Mouse (Mus musculus) ovary, postnatal 14 days (tissue): ENCODE data around the gene Smg5.

ENCODE experiments used
- DNase-seq: peaks from one replicate; pipeline ENCODE4 v3.0.0; 2022; ENCODE audit warnings: low spot score

The Smg5 gene

GRCm38 (mm10) chr3:88395742-88396141 is 59.7 kb downstream of the Smg5 start:
- DNase-seq, result no peak

GRCm38 (mm10) chr3:88398666-88399065 is 62.6 kb downstream of the Smg5 start:
- no peak for DNase-seq

- no peak for DNase-seq
Observed at GRCm38 (mm10) chr3:88403522-88404230, 67.6 kb downstream of the Smg5 start.

- peak; percentile 58 for DNase-seq
Observed at GRCm38 (mm10) chr3:88407090-88407489, 71.0 kb downstream of the Smg5 start.

GRCm38 (mm10) chr3:88407529-88407928 is 71.5 kb downstream of the Smg5 start:
- DNase-seq, result no peak

GRCm38 (mm10) chr3:88408953-88409352 is 72.9 kb downstream of the Smg5 start:
- DNase-seq, result peak; percentile 23

- DNase-seq, result peak; percentile 83
Observed at GRCm38 (mm10) chr3:88409741-88410644, 73.9 kb downstream of the Smg5 start, which contains the start of gene Pmf1. Gene Pmf1, minus strand, starts transcription at chr3:88410331.

GRCm38 (mm10) chr3:88410645-88411031 is 74.6 kb downstream of the Smg5 start:
- peak; percentile 25 for DNase-seq

- no peak for DNase-seq
Observed at GRCm38 (mm10) chr3:88411681-88412080, 75.6 kb downstream of the Smg5 start.
